Mouse (Mus musculus) forebrain, postnatal 0 days (tissue): ENCODE data around the gene Herc4. TPM values are rescaled to one million over a fixed set of nuclear protein-coding genes. Genes with fewer than 3 reads are reported as not detected.
A peak's percentile ranks its signal among the peaks of the same experiment; 100 is the strongest.

Source experiments
- ATAC-seq: fragments of 200-750 bp; cut with Nextera tagmentation; 2 replicates; pipeline ENCODE4 v1.8.0; 2017; ENCODE audit warnings: mild to moderate bottlenecking, moderate library complexity
- DNase-seq: peaks from one replicate; pipeline ENCODE4 v3.0.0-alpha.2; 2015
- H3K27ac ChIP-seq: fragments of 300-500 bp; sonication (generic); 2 replicates; pipeline ENCODE4 v1.5.1; 2014; ENCODE audit warnings: low read depth, mild to moderate bottlenecking, antibody characterized with exemption, low read length, moderate library complexity, mixed read lengths
- H3K27me3 ChIP-seq: fragments of 300-500 bp; sonication (generic); 2 replicates; pipeline ENCODE4 v1.6.1; 2014; ENCODE audit warnings: mild to moderate bottlenecking, low read length, mixed read lengths; ENCODE audit not compliant: insufficient read depth
- H3K36me3 ChIP-seq: fragments of 300-500 bp; sonication (generic); 2 replicates; pipeline ENCODE4 v1.6.1; 2014; ENCODE audit warnings: mild to moderate bottlenecking, moderate library complexity; ENCODE audit not compliant: insufficient read depth
- H3K4me1 ChIP-seq: fragments of 300-500 bp; sonication (generic); 2 replicates; pipeline ENCODE4 v1.6.1; 2014; ENCODE audit warnings: antibody characterized with exemption; ENCODE audit not compliant: insufficient read depth
- H3K4me2 ChIP-seq: fragments of 300-500 bp; sonication (generic); 2 replicates; pipeline ENCODE4 v1.6.1; 2014; ENCODE audit warnings: low read depth, mild to moderate bottlenecking, moderate library complexity
- H3K4me3 ChIP-seq: fragments of 300-500 bp; sonication (generic); 2 replicates; pipeline ENCODE4 v1.5.1; 2014; ENCODE audit warnings: low read depth, low read length, mixed read lengths
- H3K9ac ChIP-seq: fragments of 300-500 bp; sonication (generic); 2 replicates; pipeline ENCODE4 v1.6.1; 2014; ENCODE audit warnings: mild to moderate bottlenecking
- H3K9me3 ChIP-seq: fragments of 300-500 bp; sonication (generic); 2 replicates; pipeline ENCODE4 v1.6.1; 2016; ENCODE audit warnings: low read length
- CTCF ChIP-seq: sonication (generic); IDR thresholded peaks from 2 replicates; pipeline ENCODE4 v1.5.1; 2016; ENCODE audit warnings: antibody characterized with exemption, control low read depth, low read depth
- WGBS: fragments of 180-500 bp; shearing (Covaris S2); extraction: QIAGEN DNeasy Blood & Tissue Kit; methylation state at CpG from one replicate; pipeline ENCODE4 v1.1.7; 2014; 5-methylcytosine and 5-hydroxymethylcytosine counted together
- polyA plus RNA-seq: library from polyadenylated mRNA; unstranded; fragments of >200 nt; fragmentation: Nextera tagmentation; extraction: Ambion mirVana; gene quantifications from 2 replicates; pipeline ENCODE4 v1.2.1, GENCODE M21; 2015
- total RNA-seq: library from RNA; depleted of rRNA; stranded (reverse); fragments of >200 nt; gene quantifications from 2 replicates; pipeline ENCODE4 v1.2.3, GENCODE M21; 2014

Gene Herc4
- total and polyA plus RNA-seq, 2 experiments from 2014 or later: 21.3 to 44.4 TPM

GRCm38 (mm10) chr10:63279851-63280250 is 36.2 kb downstream of the Herc4 start:
- Histone ChIP-seq H3K27ac (no peak overlapping the region), H3K4me3 (no peak overlapping the region), H3K9ac (no peak overlapping the region), H3K4me1 (no peaks in the 10 kb centered on the region), H3K4me2 (no peak overlapping the region), H3K36me3 (peaks cover 36% of the 10 kb centered on the region), H3K27me3 (no peaks in the 10 kb centered on the region), H3K9me3 (no peaks in the 10 kb centered on the region)
- 93% methylated on average over 3 of the region's 3 CpGs for WGBS
- no peak for TF ChIP-seq CTCF
- no peak for ATAC-seq
- DNase-seq: no peak

DNA sequence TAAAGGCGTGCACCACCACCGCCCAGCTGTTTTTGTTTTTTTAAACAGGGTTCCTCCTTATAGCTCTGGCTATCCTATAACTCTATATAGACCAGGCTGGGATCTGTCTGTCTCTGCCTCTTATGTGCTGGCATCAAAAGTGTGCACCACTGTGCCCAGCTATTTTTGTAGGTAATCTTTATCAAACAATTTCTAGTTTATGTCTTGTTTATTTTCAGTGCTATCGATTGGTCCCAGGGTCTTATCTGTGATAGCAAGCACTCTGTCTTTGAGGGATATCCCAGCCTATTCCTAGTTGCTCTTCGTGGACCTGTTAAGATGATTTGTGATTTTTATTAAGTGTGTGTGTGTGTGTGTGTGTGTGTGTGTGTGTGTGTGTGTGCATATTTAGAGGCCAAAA is 38.8 kb downstream of the Herc4 start:
- H3K9me3 ChIP-seq: no peaks in the 10 kb centered on the region
- WGBS: 92% methylated on average over 4 of the region's 4 CpGs
- H3K4me2 ChIP-seq: no peak overlapping the region
- H3K4me3 ChIP-seq: no peak overlapping the region
- ATAC-seq (no peak), DNase-seq (no peak)
- no peak overlapping the region for H3K27ac ChIP-seq
- no peaks in the 10 kb centered on the region for H3K4me1 ChIP-seq
- H3K36me3 ChIP-seq: peaks cover 47% of the 10 kb centered on the region
- no peaks in the 10 kb centered on the region for H3K27me3 ChIP-seq
- no peak overlapping the region for H3K9ac ChIP-seq
- no peak for TF ChIP-seq CTCF

DNA sequence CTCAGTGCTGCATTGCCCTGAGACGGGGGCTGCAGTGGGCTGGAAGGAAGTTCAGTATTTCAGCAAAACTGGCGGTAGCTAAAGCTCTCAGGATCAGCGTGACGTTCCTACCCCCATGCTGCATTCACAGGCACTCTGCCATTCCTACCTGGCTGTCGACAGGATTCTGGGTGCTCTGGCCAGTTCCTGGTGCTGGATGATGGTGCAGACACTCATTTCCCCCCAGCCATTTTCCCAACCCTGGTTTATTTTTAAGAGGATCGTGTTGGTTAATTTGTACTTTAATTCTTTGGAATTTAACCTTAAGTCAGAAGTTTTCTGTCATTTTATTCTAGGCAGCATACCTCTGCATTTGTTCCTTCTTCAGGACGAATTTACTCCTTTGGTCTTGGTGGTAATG is 39.2 kb downstream of the Herc4 start:
- ATAC-seq (no peak), DNase-seq (no peak)
- H3K27ac ChIP-seq: no peak overlapping the region
- no peaks in the 10 kb centered on the region for H3K27me3 ChIP-seq
- TF ChIP-seq CTCF: no peak
- no peaks in the 10 kb centered on the region for H3K9me3 ChIP-seq
- H3K9ac ChIP-seq: no peak overlapping the region
- no peaks in the 10 kb centered on the region for H3K4me1 ChIP-seq
- H3K4me2 ChIP-seq: no peak overlapping the region
- H3K36me3 ChIP-seq: peaks cover 51% of the 10 kb centered on the region
- no peak overlapping the region for H3K4me3 ChIP-seq
- WGBS: 86% methylated on average over 7 of the region's 7 CpGs

DNA sequence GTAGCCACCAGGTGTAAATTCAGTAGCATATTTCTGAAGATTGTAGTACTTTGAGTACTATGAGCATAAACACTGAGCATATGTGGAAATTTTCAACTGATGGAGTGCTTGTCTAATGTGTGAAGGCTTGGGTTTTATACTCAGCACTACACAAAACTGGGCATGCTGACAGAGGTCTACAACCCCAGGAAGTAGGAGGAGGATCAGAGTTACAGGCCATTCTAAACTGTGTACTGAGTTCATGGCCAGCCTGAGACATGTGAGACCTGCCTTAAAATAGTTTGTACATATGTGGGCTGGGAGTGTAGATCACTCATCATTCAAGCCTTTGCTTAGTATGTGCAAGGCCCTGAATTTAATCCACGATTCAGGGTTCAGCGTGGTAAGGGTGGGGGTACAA is 58.7 kb downstream of the Herc4 start:
- Histone ChIP-seq H3K4me2 (no peak overlapping the region), H3K36me3 (peaks cover 36% of the 10 kb centered on the region), H3K4me1 (no peaks in the 10 kb centered on the region), H3K9ac (no peak overlapping the region), H3K27ac (no peak overlapping the region), H3K4me3 (no peak overlapping the region), H3K9me3 (no peaks in the 10 kb centered on the region), H3K27me3 (no peaks in the 10 kb centered on the region)
- DNase-seq (no peak), ATAC-seq (no peak)
- 93% methylated on average over 2 of the region's 2 CpGs for WGBS
- TF ChIP-seq CTCF: no peak

DNA sequence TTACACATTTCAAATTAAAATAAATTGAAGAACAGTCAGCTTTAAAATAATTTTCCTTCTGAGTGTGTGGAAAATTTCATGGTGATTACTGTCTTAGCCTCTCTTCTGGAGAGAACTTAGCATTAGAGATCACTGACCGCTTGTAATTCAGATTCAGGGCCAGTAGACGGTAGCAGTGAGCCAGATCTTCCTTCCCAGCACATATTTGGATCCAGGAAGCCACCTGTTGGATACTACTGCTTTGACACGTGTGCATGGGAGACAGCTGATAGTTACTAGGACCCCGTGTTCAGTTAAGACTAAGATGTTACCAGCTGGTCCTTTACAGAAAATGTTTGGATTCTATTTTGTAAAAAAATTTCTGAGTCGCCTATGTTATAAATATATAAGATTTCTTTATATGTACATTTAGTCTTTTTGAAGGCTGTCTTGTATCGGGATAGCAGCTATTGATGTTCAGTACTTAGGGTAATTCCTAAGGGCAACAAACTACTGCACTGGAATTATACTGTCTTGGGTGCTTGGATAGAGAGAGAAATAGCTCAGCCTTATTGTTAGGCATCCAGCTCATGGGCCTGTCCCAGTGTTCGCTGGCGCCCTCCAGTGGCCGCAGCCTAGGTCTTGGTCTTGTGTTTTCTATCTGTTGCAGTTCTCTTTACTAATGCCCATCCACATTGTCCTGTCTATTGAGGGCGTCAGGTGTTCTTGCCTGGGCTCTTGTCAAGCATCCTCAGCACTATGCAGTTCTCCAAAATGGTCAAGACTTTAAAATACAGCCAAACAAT is 65.2 kb downstream of the Herc4 start:
- H3K4me1 ChIP-seq: no peaks in the 10 kb centered on the region
- H3K4me2 ChIP-seq: no peak overlapping the region
- H3K27me3 ChIP-seq: no peaks in the 10 kb centered on the region
- no peak overlapping the region for H3K9ac ChIP-seq
- TF ChIP-seq CTCF: peak; percentile 80
- H3K4me3 ChIP-seq: no peak overlapping the region
- DNase-seq: peak; percentile 78
- H3K36me3 ChIP-seq: peaks cover 42% of the 10 kb centered on the region
- WGBS: 40% methylated on average over 10 of the region's 10 CpGs
- no peak overlapping the region for H3K27ac ChIP-seq
- H3K9me3 ChIP-seq: no peaks in the 10 kb centered on the region
- ATAC-seq: peak; percentile 84

DNA sequence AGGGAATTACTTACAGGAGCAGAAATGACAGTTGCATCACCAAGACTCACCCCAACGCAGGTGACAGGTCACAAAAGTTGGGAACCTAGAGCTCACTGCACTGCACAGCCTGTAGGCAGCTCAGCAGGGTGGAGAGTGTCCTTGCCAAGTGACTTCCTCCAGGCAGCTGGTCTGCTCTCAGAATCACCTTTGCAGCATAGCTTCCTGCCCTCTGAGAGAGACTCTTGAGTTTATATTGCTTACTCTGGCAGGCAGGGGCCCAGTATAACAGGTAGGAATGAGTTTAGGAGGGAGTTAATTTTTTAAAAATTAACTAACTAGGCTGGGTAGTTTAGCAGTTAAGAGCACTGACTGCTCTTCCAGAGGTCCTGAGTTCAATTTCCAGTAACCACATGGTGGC is 70.1 kb downstream of the Herc4 start:
- no peak overlapping the region for H3K27ac ChIP-seq
- no peaks in the 10 kb centered on the region for H3K9me3 ChIP-seq
- WGBS: 100% methylated on average over 1 of the region's 1 CpGs
- H3K4me1 ChIP-seq: no peaks in the 10 kb centered on the region
- DNase-seq (no peak), ATAC-seq (no peak)
- TF ChIP-seq CTCF: no peak
- no peak overlapping the region for H3K4me2 ChIP-seq
- no peaks in the 10 kb centered on the region for H3K27me3 ChIP-seq
- peaks cover 58% of the 10 kb centered on the region for H3K36me3 ChIP-seq
- H3K9ac ChIP-seq: no peak overlapping the region
- no peak overlapping the region for H3K4me3 ChIP-seq

DNA sequence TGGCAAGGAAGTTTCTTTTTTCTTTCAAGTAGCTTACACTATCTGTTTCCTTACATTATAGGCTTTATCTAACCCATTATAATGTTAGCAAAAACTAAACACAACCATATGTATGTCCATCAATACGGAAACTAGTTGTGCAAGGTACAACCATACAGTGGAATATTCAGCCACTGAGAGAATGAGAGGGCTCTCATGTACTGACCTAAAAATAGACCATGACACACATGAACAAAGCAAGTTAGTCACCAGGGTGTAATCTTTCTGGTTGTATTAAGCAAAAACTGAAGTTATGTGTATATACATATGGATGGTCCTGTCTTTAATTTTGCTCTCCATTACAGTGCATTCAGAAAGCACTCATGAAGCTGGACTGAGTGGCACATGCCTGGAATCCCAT is 83.5 kb downstream of the Herc4 start:
- H3K36me3 ChIP-seq: peaks cover 31% of the 10 kb centered on the region
- no peak overlapping the region for H3K4me3 ChIP-seq
- no peak overlapping the region for H3K27ac ChIP-seq
- 98% methylated on average over 1 of the region's 1 CpGs for WGBS
- TF ChIP-seq CTCF: no peak
- H3K4me2 ChIP-seq: no peak overlapping the region
- no peak for DNase-seq
- H3K9me3 ChIP-seq: no peaks in the 10 kb centered on the region
- H3K27me3 ChIP-seq: no peaks in the 10 kb centered on the region
- ATAC-seq: no peak
- no peaks in the 10 kb centered on the region for H3K4me1 ChIP-seq
- no peak overlapping the region for H3K9ac ChIP-seq
